Mouse (Mus musculus) lung, postnatal 0 days (tissue): ENCODE results near the gene U2af1. TPM values are rescaled to one million over a fixed set of nuclear protein-coding genes. Genes with fewer than 3 reads are reported as not detected.
"Not testable (repeated sequence)": the region's sequence is repeated elsewhere in the genome, so short reads cannot be mapped to it uniquely, and the experiment has no call there.

Experiments used
- ATAC-seq: fragments of 200-750 bp; cut with Nextera tagmentation; 2 replicates; pipeline ENCODE4 v1.8.0; 2017; ENCODE audit warnings: moderate library complexity
- DNase-seq: peaks from one replicate; pipeline ENCODE4 v3.0.0-alpha.2; 2016; ENCODE audit warnings: low spot score
- H3K27ac ChIP-seq: fragments of 300-500 bp; sonication (generic); 2 replicates; pipeline ENCODE4 v1.5.1; 2014; ENCODE audit warnings: antibody characterized with exemption, mild to moderate bottlenecking, low read length, mixed read lengths
- H3K27me3 ChIP-seq: fragments of 300-500 bp; sonication (generic); replicated peaks from 2 replicates; pipeline ENCODE4 v1.6.1; 2014; ENCODE audit warnings: low read length, mixed read lengths; ENCODE audit not compliant: insufficient read depth
- H3K36me3 ChIP-seq: fragments of 300-500 bp; sonication (generic); 2 replicates; pipeline ENCODE4 v1.6.1; 2014; ENCODE audit warnings: low read length, mixed read lengths; ENCODE audit not compliant: insufficient read depth
- H3K4me1 ChIP-seq: fragments of 300-500 bp; sonication (generic); 2 replicates; pipeline ENCODE4 v1.6.1; 2014; ENCODE audit warnings: antibody characterized with exemption, low read depth, low read length, mixed read lengths; ENCODE audit not compliant: insufficient read depth
- H3K4me2 ChIP-seq: fragments of 300-500 bp; sonication (generic); replicated peaks from 2 replicates; pipeline ENCODE4 v1.6.1; 2014; ENCODE audit warnings: low read depth, mild to moderate bottlenecking, low read length, moderate library complexity, mixed read lengths
- H3K4me3 ChIP-seq: fragments of 300-500 bp; sonication (generic); 2 replicates; pipeline ENCODE4 v1.5.1; 2014; ENCODE audit warnings: low read depth, low read length
- H3K9ac ChIP-seq: fragments of 300-500 bp; sonication (generic); replicated peaks from 2 replicates; pipeline ENCODE4 v1.6.1; 2014; ENCODE audit warnings: low read depth, mild to moderate bottlenecking
- H3K9me3 ChIP-seq: fragments of 300-500 bp; sonication (generic); 2 replicates; pipeline ENCODE4 v1.6.1; 2016; ENCODE audit warnings: low read length, mixed read lengths
- CTCF ChIP-seq: IDR thresholded peaks from 2 replicates; pipeline ENCODE4 v1.5.1; 2016; ENCODE audit warnings: antibody characterized with exemption, mild to moderate bottlenecking
- EP300 ChIP-seq: IDR thresholded peaks from 2 replicates; pipeline ENCODE4 v1.6.1; 2016; ENCODE audit warnings: antibody characterized with exemption, mild to moderate bottlenecking, control low read depth
- WGBS: fragments of 180-500 bp; shearing (Covaris S2); extraction: QIAGEN DNeasy Blood & Tissue Kit; methylation state at CpG from one replicate; pipeline ENCODE4 v1.1.7; 2014; 5-methylcytosine and 5-hydroxymethylcytosine counted together
- polyA plus RNA-seq: library from polyadenylated mRNA; unstranded; fragments of >200 nt; fragmentation: Nextera tagmentation; extraction: Ambion mirVana; gene quantifications from 2 replicates; pipeline ENCODE4 v1.2.1, GENCODE M21; 2015

The U2af1 gene
- polyA plus RNA-seq, 1 experiment from 2014 or later = 161 TPM

DNA sequence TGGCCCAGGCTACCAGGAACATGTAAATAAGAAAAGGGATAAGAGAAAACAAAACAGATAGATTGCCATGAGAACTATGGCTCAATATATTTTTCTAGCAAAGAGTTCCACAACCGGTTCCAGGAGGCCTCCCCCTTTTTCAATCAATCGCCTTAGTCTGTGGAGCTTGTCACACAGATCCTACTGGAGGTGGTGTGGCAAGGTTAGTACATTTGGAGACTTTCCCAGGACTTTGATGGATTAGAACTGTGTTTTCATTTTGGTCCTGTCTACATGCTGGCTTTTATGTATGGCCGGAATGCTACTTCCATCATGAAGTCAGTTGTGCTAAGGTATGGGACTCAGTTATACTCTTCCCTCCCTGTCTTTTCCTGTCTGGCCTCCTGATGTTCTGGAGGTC is 48.8 kb downstream of the U2af1 start:
- DNase-seq (no peak), ATAC-seq (no peak)
- Histone ChIP-seq H3K36me3 (0 out of 2 replicates have a peak, but pooled peaks cover under 1% of the 10 kb centered on the region), H3K4me3 (no peak overlapping the region), H3K9me3 (no peaks in the 10 kb centered on the region), H3K4me2 (no peak overlapping the region), H3K27ac (no peak overlapping the region), H3K9ac (no peak overlapping the region), H3K27me3 (no peaks in the 10 kb centered on the region), H3K4me1 (no peaks in the 10 kb centered on the region)
- 91% methylated on average over 3 of the region's 3 CpGs for WGBS
- TF ChIP-seq CTCF (no peak), EP300 (no peak)

DNA sequence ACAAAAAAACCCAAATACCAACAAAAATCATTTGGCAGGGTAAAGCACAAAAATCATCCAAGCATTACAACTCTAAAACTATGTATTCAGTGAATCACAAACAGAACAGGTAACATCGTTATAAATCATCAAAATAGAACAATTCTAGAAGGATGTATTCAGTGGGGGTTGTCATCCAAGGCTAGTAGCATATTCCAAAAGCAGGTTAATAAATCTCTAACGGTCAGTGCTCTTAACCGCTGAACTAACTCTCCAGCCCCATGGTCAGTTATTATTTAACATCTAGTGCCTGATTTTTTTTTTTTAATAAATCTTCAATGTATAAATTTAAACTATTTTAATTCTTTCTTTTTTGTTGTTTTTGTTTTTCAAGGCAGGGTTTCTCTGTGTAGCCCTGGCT is 49.5 kb downstream of the U2af1 start:
- not testable (repeated sequence) for H3K9me3 ChIP-seq, H3K4me1 ChIP-seq, H3K27me3 ChIP-seq, DNase-seq, ATAC-seq, H3K27ac ChIP-seq, H3K4me2 ChIP-seq, H3K36me3 ChIP-seq, H3K4me3 ChIP-seq, H3K9ac ChIP-seq
- WGBS = 91% methylated on average over 3 of the region's 3 CpGs

GRCm38 (mm10) chr17:31607256-31607951 is 51.3 kb downstream of the U2af1 start:
- TF ChIP-seq CTCF = no peak
- TF ChIP-seq EP300 = no peak

GRCm38 (mm10) chr17:31606424-31606823 is 52.3 kb downstream of the U2af1 start:
- 82% methylated on average over 7 of the region's 7 CpGs for WGBS
- Histone ChIP-seq H3K4me1 (no peaks in the 10 kb centered on the region), H3K4me3 (no peak overlapping the region), H3K27ac (no peak overlapping the region), H3K4me2 (no peak overlapping the region), H3K9ac (no peak overlapping the region), H3K27me3 (no peaks in the 10 kb centered on the region), H3K9me3 (no peaks in the 10 kb centered on the region), H3K36me3 (peaks cover 8% of the 10 kb centered on the region; the same call in 1 of the 2 replicates)
- ATAC-seq (no peak), DNase-seq (peak; percentile 21)
- TF ChIP-seq CTCF (peak; percentile 44), EP300 (no peak)

More at GRCm38 (mm10) chr17:31607256-31607951, 51.3 kb downstream of the U2af1 start:
- H3K36me3 ChIP-seq = peaks cover 6% of the 10 kb centered on the region; the same call in 1 of the 2 replicates
- DNase-seq = no peak
- H3K27me3 ChIP-seq = no peaks in the 10 kb centered on the region
- H3K27ac ChIP-seq = no peak overlapping the region
- no peak for ATAC-seq
- H3K9ac ChIP-seq = no peak overlapping the region
- H3K4me3 ChIP-seq = no peak overlapping the region
- no peaks in the 10 kb centered on the region for H3K9me3 ChIP-seq
- no peaks in the 10 kb centered on the region for H3K4me1 ChIP-seq
- no peak overlapping the region for H3K4me2 ChIP-seq
- WGBS = 85% methylated on average over 8 of the region's 8 CpGs

DNA sequence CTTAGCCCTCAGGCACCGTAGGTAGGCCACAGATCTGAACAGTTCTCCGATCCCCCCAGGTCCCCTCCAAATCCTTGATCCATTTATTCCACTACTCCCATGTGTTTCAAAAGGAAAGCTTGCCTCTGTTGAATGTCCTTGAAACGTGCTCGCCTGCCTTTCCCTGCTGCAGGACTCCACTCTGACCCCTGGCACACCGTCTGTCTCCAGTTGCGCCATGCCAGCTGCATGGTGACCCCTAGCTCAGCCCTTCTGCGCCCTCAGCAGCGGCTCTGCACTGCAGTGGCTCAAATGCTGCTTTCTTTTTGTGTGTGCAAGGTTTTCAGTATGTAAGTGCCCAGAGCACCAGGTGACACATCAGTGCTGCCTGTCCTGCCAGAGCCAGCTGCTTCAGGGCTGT is 60.1 kb downstream of the U2af1 start:
- ATAC-seq (no peak), DNase-seq (no peak)
- Histone ChIP-seq H3K27ac (no peak overlapping the region), H3K9ac (no peak overlapping the region), H3K27me3 (no peaks in the 10 kb centered on the region), H3K4me3 (no peak overlapping the region), H3K9me3 (no peaks in the 10 kb centered on the region), H3K4me2 (no peak overlapping the region), H3K36me3 (peaks cover 15% of the 10 kb centered on the region), H3K4me1 (no peaks in the 10 kb centered on the region)
- TF ChIP-seq CTCF (no peak), EP300 (no peak)
- 85% methylated on average over 8 of the region's 8 CpGs for WGBS

DNA sequence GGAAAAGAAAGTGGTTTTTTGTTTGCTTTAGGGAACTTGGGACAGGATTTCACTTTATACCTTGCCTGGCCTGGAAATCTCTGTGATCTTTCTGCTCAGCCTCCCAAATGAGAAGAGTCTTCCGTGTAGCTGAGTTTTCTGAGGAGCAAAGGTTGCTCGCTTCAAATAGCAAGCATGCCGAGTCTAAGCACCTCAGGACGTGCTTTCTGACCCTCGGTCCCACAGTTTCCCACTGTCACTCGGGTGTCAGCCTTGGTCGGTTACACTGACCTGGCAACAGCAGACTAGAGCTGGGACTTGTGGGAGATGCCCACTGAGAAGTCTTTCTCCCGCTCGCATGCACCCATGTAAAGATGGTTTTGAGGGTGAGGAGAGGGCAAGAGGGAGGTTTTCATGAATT is 60.7 kb downstream of the U2af1 start:
- no peak for ATAC-seq
- H3K36me3 ChIP-seq = peaks cover 15% of the 10 kb centered on the region
- H3K4me1 ChIP-seq = no peaks in the 10 kb centered on the region
- WGBS = 89% methylated on average over 9 of the region's 9 CpGs
- no peak overlapping the region for H3K9ac ChIP-seq
- DNase-seq = no peak
- no peaks in the 10 kb centered on the region for H3K9me3 ChIP-seq
- no peak overlapping the region for H3K4me2 ChIP-seq
- TF ChIP-seq EP300 (no peak), CTCF (no peak)
- no peaks in the 10 kb centered on the region for H3K27me3 ChIP-seq
- H3K4me3 ChIP-seq = no peak overlapping the region
- H3K27ac ChIP-seq = no peak overlapping the region

Other genes starting within 250 kb of the U2af1 start
- 9.8 and 12.1 TPM in 2 replicates for gene Wdr4, start 138.9 kb downstream of the U2af1 start, polyA plus RNA-seq
- 207 and 233 TPM in 2 replicates for gene Ndufv3, start 138.8 kb downstream of the U2af1 start, polyA plus RNA-seq
- 15.0 and 19.9 TPM in 2 replicates for gene Pknox1, start 94.2 kb downstream of the U2af1 start, polyA plus RNA-seq
- 1.2 and 1.4 TPM in 2 replicates for gene Cbs, start 21.7 kb downstream of the U2af1 start, polyA plus RNA-seq
- 0.76 and 1.2 TPM in 2 replicates for gene Cryaa, start 18.9 kb upstream of the U2af1 start, polyA plus RNA-seq
- 29.5 and 35.9 TPM in 2 replicates for gene Sik1, start 196.9 kb upstream of the U2af1 start, polyA plus RNA-seq